Mouse (Mus musculus) gonadal fat pad, adult 2 months (tissue): Measurements from ENCODE around the gene C1s1. TPM values are rescaled to one million over a fixed set of nuclear protein-coding genes. Genes with fewer than 3 reads are reported as not detected.
A peak's percentile ranks its signal among the peaks of the same experiment; 100 is the strongest.
"Not testable (repeated sequence)": the region's sequence is repeated elsewhere in the genome, so short reads cannot be mapped to it uniquely, and the experiment has no call there.

Experiments used
- DNase-seq: peaks from one replicate; pipeline ENCODE4 v3.0.0-alpha.2; 2012; ENCODE audit warnings: low read depth
- polyA plus RNA-seq: library from polyadenylated mRNA; depleted of rRNA; stranded (reverse); fragments of >200 nt; gene quantifications from 2 replicates; pipeline ENCODE4 v1.2.3, GENCODE M21; 2012; rRNA removed

C1s1 gene
- 141 and 152 TPM in 2 replicates for polyA plus RNA-seq

DNA sequence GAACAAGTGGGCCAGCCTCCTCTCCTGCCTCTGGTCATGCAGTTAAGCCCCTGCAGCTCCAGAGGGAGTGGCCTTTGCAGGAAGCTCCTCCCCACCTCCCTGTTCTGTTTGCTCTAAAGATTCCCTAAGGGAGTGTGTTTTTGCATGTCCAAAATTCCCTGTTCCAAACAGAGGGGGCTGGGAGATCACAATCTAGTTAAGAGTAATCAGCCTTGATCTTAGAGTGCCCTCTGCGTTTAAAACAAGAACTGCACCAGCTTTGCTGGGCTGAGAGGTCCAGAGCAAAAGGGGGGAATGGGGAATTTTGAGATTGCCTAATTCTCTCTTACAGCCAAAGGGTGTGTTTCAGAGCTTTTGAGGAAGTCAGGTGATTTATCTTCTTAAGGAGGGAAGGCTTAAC, at the start of gene C1s1:
TSS of gene C1s1 (minus strand) at position 76 of the 400 bp plus-strand sequence.
- not testable (repeated sequence) for DNase-seq

DNA sequence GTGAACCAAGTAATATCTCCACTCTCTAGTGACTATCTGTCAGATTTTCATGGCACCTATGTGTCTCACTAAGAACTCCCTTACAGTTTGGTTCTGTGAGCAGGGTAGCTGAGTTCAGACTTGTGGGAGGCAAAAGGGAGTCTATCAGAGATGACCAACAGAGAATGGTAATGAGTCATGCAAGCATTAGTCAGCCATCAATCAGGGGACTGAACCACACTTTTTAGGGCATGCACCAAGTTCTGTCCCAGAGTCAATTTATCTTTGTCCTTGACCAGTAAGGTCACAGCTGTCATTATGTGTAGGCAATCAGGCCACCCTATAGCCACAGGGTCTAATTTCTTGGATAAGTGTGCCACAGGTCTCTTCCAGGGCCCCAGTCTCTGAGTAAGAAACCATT, 46.6 kb upstream of the C1s1 start:
- no peak for DNase-seq

DNA sequence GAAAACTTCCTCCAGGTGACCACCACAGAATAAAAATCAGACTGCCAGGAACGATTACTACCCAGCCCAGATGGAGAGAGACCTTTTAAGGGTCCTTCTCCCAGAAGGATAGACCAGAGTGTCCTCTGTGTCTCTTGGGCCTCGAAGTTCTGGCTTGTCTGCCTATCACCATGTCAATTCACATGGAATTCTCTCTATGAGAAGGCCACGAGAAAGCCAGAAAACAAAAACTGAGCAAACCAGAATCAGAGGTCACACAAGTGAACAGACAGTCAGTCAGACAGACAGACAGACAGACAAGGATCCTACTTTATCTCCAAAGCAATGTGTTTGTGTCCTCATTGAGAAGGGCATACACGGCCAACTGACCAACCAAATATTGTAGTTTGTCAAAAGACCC, 44.1 kb upstream of the C1s1 start:
- no peak for DNase-seq

DNA sequence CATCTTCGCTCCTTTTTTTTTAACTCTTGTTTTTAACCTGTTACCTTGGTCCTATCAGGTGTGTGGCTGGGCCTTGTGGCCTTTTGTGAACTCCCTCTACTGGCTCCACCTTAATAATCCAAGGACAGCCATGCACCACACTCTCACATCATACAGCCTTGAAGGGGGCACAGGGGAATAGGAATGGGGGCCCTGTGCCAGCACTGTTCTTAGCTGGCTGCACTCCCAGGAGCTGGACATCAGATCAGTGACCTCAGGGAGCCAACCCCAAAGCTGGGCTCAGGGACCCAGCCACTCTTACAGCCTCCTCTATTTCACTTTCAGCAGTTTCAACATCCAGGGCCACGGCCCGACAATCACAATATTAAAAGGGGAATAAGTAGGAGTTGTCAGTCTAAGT, 43.6 kb upstream of the C1s1 start:
- no peak for DNase-seq

DNA sequence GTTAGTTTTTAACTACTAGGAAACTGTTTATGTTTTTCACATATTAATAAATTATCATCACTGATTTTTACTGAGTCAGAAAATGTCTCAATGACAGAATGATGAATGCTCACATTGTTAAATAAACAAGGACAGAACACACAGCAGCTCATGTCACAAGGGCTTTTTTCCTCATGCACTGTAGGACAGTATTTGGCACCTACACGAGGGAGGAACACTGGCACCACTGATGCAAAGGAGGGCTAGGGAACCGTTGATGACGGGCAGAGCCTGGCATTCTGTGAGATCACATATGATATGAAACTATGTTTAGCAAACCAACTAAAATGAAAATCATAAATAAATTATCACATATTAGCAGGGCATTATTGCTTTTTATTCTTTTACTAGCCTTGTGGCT, 42.8 kb upstream of the C1s1 start:
- no peak for DNase-seq

DNA sequence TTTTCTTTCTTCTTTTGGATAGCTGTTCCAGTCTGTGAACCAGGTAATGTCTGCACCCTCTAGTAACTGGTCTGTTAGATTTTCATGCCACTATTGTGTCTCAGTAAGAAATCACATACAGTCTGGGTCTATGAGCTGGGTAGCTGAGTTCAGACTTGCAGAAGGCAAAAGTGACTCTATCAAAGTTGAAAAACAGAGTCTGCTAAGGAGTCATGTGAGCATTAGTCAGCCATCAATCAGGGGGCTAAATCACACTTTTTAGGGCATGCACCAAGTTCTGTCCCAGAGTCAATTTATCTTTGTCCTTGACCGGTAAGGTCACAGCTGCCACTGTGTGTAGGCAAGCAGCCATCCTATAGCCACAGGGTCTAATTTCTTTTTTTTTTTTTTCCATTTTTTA, 40.1 kb upstream of the C1s1 start:
- DNase-seq = no peak

DNA sequence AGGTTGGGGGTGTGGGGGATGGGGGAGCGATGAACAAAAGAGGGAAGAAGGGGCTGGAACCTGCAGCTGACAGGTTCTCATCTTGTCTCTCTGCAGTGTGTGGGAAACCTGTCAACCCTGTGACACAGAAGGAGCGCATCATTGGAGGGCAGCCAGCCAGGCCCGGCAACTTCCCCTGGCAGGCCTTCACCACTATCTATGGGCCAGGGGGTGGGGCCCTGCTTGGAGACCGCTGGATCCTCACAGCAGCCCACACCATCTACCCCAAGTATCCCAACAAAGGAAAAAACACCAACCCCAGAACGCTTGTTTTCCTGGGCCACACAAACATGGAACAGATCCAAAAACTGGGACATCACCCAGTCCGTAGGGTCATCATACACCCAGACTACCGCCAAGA, 38.0 kb upstream of the C1s1 start:
- not testable (repeated sequence) for DNase-seq

DNA sequence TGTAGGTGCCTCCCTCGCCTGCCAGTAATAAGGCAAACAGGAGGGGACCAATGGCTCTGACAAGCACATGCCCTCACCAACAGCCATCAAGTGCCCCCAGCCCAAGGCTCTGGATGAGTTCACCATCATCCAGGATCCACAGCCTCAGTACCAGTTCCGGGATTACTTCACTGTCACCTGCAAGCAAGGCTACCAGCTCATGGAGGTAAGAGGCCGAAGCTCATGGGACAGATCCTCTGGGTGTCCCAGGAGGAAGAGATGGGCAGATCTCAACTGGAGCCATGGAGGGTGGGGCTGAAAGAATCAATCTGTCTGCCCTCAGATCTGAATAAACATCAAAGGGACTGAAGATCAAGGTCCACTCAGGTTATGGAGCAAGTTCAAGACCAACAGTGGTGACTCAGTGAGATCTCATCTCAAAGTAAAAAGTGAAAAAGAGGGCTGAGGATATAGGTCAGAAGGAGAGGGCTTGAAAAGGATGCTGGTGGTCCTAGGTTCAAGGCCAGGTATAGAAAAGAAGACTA, 33.1 kb upstream of the C1s1 start:
- DNase-seq = not testable (repeated sequence)

DNA sequence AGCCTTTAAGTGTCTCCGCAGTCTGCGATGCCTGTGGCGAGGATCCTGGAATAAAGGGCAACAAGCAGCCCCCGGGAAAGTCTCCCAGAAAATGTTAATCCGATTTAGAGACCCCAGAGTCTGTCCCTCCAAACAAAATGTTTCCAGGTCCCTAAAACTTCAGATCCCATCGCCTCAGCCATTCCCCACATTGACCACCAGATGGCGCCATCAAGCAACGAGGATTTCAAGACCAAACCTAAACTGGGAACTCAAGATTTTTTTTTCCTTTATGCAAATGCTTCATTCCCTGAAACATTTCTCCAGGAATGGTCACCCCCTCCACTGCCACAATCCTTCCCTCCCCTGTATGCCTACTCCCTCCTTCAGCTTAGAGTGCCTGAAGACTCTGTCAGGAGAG, 27.9 kb upstream of the C1s1 start, which contains the start of gene C1rb:
TSS of gene C1rb (plus strand) at position 269 of the 400 bp plus-strand sequence.
- DNase-seq = peak; percentile 2

DNA sequence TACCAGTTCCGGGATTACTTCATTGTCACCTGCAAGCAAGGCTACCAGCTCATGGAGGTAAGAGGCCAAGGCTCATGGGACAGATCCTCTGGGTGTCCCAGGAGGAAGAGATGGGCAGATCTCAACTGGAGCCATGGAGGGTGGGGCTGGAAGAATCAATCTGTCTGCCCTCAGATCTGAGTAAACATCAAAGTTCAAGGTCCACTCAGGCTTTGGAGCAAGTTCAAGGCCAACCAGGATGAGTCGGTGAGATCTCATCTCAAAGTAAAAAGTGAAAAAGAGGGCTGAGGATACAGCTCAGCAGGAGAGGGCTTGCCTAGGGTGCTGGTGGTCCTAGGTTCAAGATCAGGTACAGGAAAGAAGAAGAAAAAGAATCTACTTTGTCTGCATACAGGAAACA, 19.5 kb upstream of the C1s1 start:
- DNase-seq = not testable (repeated sequence)

DNA sequence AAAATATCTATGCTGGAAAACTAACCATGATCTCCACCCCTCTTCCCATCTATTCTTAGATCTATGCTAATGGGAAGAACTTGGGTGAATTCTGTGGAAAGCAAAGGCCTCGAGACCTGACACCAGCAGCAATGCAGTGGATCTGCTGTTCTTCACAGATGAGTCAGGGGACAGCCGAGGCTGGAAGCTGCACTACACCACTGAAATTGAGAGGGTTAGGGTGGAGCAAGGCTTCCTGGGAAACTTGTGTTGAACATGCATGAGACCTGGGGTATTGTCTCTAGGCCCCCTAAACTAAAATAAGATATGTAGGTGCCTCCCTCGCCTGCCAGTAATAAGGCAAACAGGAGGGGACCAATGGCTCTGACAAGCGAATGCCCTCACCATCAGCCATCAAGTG, 19.0 kb upstream of the C1s1 start:
- not testable (repeated sequence) for DNase-seq

DNA sequence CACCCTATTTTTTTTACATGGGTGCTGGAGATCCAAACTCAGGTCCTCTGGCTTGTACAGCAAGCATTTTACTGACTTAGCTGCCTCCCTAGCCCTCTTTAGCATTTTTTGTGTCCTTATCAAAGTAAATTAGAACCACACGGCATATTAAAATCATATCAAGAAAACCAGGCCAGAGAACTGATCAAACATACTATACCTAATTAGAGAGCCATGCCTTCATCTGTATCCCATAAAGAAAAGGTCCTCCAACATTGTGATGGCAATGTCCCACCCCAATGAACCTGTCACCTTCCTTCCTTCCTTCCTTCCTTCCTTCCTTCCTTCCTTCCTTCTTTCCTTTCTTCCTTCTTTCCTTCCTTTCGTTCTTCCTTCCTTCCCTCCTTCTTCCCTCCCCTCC, 13.8 kb upstream of the C1s1 start:
- not testable (repeated sequence) for DNase-seq

DNA sequence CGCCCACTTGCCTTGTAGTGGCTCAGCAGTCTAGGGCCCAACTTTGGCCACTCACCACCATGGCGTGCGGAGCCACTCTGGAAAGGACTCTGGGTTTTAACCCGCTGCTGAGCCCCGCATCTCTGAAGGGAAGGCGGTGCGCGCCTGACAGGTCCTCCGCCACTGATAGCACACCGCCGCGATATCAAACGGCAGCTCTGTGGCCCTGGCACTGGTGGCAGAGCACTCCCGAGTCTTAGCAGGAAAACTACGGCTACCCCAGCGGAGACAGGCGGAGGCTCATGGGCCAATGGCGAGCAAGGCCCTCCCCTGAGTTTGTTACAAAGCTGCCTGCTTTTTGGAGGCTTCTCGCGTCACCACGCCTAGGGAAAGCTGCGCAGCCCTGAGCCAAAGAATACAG, 10.6 kb upstream of the C1s1 start:
- DNase-seq = no peak

DNA sequence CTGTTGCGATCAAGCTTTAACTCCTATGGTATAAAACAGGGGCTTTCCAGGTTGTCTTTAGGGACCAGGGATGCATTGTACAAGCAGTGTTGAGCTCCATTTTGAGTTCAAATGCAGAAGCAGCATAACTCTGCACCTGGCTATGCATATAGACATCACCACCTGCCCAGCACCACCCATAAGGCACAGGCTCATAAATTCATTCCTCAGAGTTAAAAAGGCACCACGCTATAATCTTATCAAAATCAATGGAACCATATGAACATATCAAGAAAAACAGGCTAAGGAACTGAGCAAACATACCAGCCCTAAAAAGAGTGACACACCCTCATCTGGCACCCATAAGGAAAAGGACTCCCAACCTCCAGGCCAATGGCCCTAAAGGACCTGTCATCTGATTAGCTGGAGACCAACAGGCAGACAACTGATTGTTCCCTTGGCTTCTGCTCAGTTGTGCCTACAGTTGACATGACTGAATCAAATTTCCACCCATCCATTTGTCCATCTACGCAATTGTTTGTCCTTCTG, 6.9 kb upstream of the C1s1 start:
- DNase-seq = no peak

DNA sequence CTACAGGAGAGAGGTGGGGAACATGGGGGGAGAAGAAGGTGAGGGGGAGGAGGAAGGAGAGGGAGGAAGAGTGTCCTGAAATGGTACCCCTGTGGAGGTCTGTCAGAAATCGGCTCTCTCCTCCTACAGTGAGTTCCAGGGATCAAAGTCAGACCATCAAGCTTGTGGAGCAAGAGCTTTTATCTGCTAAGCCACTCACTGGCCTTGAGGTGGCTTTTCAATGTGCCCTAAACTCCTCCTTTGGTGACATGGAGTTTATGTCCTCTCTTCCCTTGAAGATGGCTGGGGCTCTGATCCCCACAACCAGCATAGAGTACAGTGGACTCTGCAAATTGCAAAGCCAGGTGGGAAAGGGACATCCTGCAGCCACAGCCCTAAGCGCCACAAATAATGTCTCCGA, 5.8 kb upstream of the C1s1 start:
- DNase-seq = not testable (repeated sequence)

DNA sequence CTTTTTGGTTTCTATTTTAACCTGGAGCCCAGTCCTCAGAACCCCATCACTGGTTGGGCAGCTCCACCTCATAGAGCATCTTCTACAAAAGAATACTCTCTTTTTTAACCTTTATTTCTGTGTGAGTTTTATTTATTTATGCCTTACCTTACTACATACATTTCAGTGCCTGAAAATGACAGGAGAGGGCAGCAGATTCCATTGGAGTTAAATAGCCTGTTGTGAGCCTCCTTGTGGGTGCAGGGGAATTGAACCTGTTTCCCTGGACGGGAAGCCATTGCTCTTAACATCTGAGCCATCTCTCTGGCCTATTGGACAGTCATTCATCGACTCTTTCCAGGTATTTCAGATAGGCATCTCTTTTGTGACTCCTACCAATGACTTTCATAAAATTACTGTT, 3.3 kb upstream of the C1s1 start:
- DNase-seq = no peak

DNA sequence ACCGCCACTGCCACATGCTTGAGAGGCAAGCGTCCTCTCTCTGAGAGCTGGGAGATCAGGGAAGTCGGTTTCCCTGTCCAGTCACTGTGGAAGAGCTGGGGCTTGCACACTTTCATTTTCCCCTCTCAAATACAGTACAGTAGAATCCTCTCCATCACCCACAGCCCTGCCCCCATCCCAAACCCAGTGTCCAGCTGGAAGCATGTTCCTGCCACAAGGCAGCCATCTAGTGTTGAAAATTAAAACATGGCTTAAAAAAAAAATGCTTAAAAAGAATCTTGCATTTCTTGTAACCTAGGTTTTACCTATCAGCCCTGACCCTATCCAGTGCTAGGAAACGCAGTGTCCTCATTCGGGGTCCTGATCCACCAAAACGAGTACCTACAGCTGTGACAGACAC, 2.3 kb upstream of the C1s1 start:
- no peak for DNase-seq

DNA sequence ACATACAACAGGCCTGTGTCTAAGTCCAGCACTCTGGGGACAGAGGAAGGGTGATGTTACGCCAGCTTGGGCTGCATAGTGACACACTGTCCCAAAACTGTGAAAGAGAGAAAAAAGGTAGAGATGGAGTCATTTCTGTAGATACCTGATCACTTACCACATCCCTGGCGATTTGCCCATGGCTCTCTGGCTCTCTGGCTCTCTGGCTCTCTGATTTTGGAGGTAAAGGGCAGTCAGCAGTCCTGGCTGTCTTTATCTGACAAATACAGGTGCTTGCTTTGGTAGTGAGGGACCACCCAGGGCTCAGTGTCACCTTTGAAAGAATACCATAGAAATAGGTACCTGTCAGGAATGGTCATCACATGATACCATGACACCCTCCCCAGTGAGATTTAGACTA, 983 bp downstream of the C1s1 start:
- DNase-seq = not testable (repeated sequence)

DNA sequence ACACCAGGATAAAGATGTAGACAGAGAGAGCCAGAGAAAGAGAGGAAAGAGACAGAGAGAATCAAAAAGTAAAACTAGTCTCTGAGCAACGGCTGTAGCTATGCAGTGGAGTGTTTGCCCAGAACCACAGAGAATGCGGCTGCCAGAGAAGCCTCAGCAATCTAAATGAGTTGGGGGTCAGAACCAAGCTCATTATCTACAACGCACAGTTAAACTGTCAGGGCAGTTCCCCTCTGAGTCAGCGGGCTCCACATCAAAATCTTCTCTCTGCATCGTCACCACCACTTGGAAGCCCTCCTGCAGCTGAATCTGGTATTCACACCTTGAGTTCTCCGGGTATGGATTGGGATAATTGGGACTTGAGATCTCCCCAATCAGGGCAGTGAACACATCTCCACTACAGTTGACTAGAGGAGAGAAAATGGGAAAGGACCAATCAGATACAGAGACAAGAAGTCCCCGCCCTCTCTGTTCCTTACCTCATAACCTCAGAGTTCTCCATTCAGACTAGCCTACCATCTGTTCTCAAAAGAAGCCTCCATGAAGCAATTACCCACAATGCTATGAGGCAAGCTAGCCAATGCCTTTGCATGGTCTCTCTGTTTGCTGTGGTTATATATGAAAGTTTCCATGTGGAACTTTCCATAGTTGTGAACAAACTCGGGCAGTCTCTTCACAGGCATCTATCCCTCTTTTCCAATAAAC, 5.9 kb downstream of the C1s1 start:
- not testable (repeated sequence) for DNase-seq

DNA sequence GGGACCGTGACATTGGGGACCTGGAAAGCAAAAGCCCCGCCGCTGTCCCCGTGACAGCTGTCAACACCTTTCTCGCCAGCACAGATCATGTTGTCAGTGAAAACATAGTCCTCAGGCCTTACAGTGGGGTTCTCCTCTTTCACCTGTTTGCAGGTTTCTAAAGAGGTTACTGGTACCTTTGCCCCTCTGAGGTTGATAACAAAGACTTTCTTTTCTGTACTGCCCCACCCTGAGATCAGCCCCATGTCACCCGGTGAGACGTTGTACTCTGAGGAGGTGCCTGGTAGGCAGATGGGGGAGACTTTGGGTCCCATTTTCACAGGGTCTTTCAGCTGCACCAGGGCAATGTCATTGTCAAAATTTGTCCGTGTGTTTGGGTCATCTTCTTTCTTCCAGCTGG, 11.1 kb downstream of the C1s1 start:
- no peak for DNase-seq

DNA sequence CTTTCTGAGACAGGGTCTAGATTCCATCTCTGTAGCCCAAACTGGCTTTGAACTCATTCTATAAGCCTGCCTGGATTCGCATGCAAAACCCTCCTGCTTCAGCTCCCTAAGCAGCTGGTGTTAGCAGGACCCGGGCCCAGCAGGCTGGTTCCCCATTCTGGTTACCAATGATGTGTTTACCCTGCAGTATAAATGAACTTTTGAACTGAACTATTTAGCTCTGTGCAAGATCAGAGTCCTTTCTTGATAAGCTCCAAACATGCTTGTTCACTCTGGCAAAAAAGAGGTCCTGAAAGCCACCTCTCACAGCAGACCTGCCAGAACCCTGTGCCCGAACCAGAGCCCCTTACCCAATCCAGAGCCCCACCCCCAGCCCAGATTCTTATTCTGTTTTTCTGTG, 14.3 kb downstream of the C1s1 start:
- DNase-seq = no peak

DNA sequence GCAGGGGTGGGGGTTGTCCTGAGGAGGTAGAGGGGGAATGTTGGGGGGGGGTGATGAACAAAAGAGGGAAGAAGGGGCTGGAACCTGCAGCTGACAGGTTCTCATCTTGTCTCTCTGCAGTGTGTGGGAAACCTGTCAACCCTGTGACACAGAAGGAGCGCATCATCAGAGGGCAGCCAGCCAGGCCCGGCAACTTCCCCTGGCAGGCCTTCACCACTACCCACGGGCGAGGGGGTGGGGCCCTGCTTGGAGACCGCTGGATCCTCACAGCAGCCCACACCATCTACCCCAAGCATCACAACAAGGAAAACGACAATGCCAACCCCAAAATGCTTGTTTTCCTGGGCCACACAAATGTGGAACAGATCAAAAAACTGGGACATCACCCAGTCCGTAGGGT, 20.1 kb downstream of the C1s1 start:
- not testable (repeated sequence) for DNase-seq

DNA sequence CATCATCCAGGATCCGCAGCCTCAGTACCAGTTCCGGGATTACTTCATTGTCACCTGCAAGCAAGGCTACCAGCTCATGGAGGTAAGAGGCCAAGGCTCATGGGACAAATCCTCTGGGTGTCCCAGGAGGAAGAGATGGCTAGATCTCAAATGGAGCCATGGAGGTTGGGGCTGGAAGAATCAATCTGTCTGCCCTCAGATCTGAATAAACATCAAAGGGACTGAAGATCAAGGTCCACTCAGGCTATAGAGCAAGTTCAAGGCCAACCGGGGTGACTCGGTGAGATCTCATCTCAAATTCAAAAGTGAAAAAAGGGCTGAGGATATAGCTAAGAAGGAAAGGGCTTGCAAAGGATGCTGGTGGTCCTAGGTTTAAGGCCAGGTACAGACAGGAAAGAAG, 24.4 kb downstream of the C1s1 start:
- not testable (repeated sequence) for DNase-seq
